Mouse (Mus musculus) urinary bladder, postnatal 25 days (tissue): ENCODE measurements around the gene Hdgfl2.

Experiments used
- DNase-seq: peaks from one replicate; pipeline ENCODE4 v3.0.0; 2022; ENCODE audit warnings: low spot score

Hdgfl2 gene

DNA sequence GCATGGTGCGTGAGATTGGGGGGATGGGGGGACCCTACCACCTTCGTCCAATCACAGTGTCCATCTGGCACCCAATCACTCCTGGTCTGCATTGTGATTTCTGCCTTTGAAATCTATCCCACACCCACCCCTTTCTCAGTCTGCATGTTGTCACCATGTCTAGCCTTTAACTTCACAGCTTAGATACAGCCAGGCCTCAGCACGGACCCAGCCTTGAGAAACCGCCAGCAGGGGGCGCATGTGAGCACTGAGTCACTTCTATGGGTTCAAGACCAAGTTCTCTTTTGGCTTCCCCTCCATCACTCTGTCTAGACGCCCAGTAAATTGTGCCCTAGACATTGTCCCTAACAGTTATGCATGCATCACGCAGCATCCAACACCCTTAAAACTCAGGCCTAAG, 52.4 kb downstream of the Hdgfl2 start:
- peak; percentile 75 for DNase-seq

DNA sequence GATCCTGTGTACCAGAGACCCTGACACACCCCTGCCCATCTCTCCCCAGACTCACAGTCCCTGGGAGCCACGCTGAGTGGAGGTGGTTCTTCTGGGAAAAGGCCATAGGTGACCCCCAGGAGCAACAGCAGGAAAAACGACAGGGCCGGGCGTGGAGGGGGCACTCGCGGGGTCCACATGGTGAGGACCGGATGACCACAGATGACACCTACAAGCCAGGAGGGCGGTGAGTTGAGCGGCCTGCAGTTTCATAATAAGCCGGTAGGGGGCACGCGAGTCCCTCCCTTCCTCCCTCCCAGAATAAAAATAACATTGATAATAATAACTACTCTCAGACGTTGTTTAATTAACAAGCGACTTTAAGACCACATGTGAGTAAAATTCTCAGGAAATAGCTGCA, 53.2 kb downstream of the Hdgfl2 start:
- DNase-seq, result peak; percentile 53

DNA sequence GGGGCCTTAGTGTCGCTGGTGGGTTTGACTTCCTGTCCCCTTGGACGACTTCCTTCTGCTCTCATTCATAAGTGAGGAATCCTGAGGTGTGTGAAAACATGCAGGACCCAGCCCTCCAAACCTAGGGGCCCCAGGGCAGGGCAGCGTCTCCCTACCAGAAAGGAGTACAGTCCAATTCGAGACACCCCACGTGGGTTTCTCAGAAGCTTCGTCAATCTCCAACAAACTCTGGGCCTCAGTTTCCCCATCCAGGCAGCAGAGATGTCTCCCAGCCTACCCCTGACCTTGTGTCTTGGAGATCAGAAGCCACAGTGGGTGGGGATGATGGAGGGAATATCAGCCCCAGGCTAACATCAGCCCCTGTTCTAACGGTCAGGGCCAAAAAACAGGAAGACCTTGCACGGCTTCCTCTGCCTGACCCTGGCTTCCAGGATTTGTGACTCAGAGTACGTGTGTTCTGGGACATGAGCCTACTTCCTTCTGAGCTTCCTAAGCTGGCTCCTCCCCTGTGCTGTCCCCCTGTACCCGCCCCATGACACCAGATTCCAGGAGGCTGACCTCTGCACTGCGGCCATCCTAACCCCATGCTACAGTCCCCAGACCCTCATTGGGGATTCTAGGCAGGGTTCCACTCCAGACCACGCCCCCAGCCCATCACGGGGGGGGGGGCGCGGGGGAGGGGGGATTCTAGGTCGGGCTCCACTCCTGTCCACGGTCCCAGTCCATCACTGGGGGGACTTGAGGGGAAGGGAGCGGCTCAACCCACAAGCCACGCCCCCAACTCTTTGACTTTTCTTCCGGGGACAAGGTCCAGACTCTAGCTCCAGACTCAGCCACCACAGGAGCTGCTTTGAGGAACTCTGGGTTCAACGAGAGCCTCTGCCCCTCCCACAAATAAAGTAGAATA, 54.3 kb downstream of the Hdgfl2 start:
- DNase-seq, result peak; percentile 41

DNA sequence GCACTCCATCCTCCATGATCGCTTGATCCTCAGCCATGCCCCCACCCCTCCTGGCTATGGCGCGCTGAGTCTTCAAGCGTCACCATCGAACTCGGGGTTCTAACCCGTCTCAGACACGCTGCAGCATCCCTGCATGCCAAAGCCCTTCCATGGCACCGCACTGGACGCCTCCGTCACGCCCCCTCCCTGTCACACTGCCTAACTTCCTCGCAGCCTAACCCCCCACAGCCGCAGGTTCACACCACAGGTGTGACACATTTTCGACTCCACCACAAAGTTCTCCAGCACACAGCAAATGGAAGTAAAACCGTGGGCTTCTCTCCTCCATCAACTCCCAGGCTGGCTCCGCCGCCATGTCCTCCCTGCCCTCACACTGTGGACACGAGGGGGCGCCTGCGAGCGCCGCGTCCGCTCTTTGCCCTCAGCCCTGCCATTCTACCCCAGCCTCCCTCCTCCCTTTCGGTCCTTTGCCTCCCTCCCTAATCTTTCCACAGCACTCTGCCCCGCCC, 55.1 kb downstream of the Hdgfl2 start:
- peak; percentile 68 for DNase-seq

DNA sequence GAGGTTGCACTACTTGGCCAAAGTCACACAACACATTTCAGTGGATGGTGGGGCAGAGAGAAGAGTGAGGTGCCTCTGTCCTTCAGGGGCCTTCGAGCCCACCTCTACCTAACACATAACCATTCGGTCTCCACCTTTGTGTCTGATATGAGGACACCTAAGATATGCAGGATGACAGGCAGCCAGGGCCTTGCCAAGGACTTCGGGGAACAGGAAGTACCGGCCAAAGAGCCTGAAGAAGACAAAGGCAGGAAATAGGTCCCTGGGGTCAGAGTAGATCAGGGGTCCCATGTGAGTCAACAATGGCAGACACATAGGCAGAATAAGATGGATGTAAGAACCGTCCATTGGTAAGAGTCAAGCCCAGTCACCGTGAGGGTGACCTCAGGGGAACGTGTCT, 57.1 kb downstream of the Hdgfl2 start:
- no peak for DNase-seq

DNA sequence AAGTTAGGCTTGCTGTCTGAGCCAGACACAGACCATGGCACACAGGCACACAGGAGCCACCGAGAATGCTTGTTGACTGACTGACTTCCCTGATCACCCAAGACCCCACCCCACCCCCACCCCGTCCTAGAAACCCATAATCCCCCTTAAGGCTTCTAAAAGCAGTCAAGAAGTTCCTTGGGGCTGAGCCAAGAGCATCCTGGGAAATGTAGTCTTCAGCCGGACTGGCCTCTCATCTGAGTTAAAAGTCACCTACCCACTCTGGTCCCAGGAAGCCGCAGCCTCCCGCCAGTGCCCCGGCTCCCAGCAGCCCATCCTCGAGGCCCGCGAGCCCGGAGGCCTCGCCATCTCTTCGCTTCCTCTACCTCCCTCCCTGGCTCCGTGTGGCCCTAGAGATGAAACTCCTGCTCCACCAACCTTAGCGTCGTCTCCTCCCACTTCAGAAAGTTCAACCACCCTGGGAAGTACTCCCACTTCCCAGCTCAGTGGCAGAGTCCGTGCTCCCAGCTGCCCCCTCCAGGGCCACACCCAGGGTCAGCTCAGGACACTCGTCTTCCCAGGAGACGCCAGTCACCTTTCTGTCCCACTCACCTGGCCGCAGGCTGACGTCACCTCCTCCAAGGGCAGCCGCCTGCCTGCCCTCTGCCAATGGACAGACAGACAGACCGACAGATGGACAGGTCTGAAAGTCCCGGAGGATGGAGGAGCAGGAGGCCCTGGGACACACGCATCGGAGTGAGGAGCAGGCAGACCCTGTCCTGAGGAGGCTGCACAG, 58.6 kb downstream of the Hdgfl2 start:
- DNase-seq, result no peak

DNA sequence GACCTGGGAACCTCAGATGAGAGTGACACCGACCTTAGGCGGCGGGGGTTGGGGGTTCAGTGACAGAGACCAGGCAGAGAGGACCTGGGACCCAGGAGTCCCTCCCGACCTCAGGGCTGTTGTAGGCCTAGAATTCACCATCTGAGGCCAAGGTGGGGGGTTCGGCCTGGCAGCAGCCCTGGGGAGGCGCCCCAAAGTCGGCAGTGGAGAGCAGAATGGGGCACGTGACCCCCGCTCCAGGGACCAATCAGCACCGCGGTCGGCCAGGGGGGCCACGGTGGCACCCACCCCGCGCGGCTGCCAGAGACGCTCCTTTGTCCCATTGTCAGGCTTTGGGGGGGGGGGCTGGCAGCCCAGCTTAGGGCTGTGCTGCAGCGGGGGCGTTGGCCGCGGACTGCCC, 59.9 kb downstream of the Hdgfl2 start:
- no peak for DNase-seq

DNA sequence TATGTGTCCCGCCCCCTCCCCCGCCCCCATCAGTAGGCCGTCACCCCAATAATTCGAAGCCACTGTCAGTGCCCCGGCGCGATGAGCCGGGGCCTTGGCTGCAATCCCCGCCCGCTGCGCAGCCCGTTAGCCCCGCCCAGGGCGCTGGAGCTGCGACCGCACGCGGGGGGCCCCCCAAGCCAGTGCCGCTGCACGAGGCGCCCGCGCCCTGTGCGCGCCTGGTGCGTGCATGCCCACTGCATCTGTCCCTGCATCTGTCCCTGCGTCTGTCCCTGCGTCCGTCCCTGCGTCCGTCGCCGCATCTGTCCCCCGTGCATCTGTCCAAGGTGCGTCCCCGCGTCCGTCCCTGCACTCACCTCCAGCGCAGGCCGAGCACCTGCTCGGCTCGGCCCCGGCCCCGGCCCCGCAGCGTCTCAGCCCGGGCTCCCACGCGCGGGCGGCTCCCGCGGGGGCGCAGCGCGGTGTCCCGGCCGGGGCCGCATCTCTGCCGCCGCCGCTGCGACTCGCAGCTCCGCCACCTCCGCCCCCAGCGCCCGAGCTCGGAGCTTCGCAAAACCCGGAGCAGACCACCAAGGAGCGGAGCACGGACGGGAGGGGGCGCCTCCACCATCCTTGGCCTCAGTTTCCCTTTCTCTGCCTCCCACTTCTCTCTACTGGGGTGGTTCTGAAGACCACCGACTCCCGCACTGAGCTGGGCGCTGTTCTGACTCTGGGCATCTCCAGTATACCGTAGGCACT, 60.6 kb downstream of the Hdgfl2 start, which contains the start of gene Sema6b:
TSS of gene Sema6b (minus strand) at position 486 of the 738 bp plus-strand sequence.
- DNase-seq, result peak; percentile 46

DNA sequence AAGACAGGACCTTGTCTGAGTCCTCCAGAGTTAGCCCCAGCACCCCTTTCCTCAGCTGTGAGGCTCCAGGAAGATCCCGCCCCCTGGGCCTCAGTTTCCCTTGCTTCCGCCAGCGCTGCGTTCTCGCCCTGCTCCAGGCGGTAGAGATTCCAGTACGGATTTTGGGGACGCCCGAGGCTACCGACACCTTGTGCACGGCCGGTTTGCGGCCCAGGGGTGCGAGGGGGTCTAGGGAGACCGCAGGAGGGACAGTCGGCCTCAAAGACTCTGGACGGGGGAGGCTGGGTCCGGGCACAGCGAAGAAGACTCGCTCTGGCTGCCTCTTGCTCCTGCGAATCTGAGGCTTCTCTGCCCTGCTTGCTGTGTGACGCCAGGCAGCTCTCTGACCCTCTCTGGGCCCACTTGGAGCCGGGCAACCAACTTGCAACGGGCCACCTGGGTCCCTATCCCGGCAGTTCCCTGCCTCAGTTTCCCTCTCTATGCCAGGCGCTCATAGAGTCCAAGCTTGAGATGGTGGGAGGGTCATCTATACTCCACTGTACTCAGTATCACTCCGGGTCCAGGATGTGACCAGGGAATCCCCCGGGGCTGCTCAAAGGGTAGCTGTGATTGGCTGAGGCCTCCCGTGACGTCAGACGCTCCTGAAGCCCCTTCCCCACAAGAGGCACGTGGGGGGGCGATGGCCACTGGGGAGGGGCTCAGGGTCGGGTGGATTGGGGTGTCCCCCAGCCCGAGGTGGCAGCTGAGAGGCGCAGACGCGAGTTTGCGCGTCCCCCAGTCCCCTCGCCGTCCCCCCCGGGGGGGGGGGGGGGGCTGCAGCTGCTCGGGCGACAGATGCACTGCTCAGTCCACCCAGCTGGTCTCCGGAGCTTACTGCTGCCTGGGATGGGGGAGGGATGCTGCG, 62.5 kb downstream of the Hdgfl2 start:
- DNase-seq, result no peak

DNA sequence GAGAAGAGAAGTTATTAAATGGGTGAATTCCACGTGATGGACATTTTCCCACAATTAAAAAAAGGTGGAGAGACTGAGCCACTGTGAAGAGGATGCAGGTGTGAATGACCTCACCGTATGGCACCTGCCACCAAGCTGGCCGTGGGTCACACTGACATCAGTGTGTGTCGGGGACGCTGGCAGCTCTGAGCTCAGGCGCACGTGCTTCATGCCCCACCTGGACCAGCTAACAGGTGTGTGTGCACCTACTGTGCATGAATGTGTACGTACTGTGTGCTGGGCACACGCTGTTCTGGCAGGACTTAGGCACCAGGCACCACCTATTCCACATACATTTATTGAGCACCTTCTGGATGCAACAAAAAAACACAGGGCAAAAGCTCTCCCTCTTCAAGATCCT, 65.1 kb downstream of the Hdgfl2 start:
- DNase-seq, result no peak

DNA sequence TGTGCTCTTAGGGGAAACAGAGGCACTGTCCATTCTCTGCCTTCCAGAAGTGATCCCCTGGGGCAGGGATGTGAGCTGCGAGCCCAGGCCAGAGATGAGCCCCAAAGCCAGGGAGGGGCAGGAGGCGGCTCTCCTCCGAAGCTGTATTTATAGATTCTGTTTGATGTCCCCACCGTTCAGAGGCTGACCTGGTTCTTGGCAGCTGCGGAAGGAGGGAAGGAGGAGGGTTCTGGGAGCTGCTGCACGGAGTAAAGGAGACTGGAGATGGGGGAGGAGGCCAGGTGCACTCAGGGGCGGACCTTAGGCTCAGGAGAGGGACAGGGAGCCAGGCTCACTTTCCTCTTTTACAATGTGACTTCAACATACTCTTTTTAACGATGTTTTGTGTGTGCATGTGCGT, 66.7 kb downstream of the Hdgfl2 start:
- no peak for DNase-seq

DNA sequence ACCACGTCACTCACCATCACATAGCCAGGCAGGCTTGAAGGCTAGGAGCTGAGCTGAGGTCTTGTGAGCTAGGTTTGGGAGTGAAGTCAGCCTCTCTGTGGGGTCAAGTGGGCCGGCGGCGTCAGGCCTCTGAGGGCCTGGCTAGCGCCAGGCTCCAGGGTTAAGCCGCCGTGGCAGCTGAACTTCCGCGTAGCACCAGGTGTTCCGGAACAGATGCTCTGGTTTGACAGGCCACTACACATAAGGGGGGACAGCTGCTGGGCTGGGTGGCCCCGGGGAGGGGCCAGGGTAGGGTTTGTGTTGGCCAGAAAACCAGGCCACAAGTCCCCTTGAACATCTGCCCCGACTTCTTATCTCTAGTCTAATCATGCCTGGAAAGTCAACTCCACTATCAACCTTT, 68.0 kb downstream of the Hdgfl2 start:
- no peak for DNase-seq

DNA sequence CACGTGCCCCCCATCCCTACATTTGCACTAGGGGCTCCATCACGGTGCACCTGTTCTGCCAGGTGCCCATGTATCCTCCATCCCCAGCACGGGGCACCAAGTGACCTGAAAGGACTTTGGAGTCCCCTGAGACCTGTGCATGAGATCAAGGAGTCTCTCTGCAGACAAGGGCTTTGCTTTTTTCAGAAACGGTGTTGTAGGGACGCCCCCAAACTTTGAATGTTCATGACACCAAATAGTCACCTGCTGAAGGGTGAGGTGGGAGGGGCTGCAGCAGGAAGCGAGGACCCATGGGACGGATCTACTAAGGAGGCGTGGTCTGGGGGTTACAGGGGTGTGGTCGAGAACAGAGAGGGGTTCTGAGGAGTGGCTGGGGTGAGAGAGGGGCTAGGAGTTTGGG, 68.8 kb downstream of the Hdgfl2 start:
- DNase-seq, result no peak

DNA sequence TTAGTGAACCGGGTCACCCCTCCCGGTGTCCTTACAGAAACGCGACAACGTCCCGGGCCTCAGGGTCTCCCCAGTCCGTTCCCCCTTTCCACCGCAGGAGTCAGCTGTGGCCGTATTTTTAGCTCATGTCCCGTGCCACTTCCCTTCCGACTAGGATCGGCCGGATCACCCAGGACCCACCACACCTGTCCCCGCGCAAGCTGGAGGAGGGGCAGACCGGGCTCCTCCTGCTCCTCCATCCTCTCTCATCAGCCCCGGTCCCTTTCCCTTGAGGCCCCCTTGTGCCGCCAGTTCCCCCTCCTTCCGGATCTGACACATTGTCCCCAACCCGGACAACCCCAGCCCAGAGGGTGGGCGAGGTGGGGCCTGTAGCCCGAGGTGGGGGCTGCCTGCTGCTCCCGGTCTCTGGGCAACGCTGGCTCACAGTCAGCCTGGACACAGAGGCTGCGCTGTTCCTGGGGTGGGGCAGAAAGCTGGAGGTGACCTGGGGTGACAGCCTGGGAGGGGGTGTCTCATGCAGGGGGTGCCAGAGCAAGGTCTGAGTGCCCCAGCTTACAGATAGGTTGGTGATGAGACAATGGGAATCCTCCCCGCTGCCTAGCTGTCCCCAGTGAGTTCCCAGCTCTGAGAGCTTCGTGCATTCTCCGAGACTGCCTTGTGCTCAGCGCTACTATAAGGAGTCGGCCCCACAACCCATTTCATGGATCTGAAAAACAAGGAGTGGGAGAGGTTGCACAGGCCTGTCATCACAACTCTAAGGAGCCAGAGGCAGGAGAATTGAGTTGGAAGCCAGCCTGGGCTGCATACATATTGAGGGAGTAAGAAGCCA, 69.6 kb downstream of the Hdgfl2 start:
- no peak for DNase-seq

DNA sequence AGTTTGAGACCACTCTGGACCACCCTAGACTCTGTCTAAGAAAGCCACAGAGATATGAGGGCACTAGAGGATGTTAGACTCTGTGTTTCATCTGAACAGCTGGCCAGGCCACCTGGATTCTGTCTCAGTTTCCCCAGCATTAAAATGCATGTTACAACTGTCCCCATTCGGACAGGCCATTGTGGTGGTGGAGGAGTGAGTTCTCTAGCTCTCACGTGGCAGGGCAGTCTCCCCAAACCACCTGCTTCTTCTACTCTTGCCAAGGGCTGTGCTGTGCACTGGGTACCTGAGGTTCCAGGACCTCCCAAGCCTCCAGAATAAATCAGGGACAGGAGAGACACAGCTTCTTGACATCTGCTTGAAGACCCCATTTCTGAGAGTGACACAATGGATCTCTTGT, 70.5 kb downstream of the Hdgfl2 start:
- no peak for DNase-seq
